Mouse (Mus musculus): ENCODE measurements around the gene Pde6h.

GRCm38 (mm10) chr6:136881678-136882077, 42.0 kb upstream of the Pde6h start:
- TF ChIP-seq CTCF (IDR thresholded peaks at IDR 0.05; ENCODE audit: low read depth), result no peak
- no peak for TF ChIP-seq EP300 (optimal IDR thresholded peaks at IDR 0.05)
